Mouse (Mus musculus) MEL-GATA-1-ER (cell line): ENCODE results near the gene Aarsd1.
"Not testable (repeated sequence)": the region's sequence is repeated elsewhere in the genome, so short reads cannot be mapped to it uniquely, and the experiment has no call there.

ENCODE experiments used
- DNase-seq: peaks from one replicate; pipeline ENCODE4 v3.0.0-alpha.2; 2012; ENCODE audit warnings: low read depth; ENCODE audit errors: extremely low read depth

The Aarsd1 gene

GRCm38 (mm10) chr11:101447786-101448185, 30.4 kb upstream of the Aarsd1 start:
- DNase-seq, result no peak

GRCm38 (mm10) chr11:101446860-101447259, 29.4 kb upstream of the Aarsd1 start:
- DNase-seq, result not testable (repeated sequence)

GRCm38 (mm10) chr11:101446319-101446718, 28.9 kb upstream of the Aarsd1 start:
- no peak for DNase-seq

- DNase-seq, result no peak
These were observed 25.3 kb upstream of the Aarsd1 start for GRCm38 (mm10) chr11:101442760-101443159.

- DNase-seq, result peak; percentile 99
These were observed 24.8 kb upstream of the Aarsd1 start, which contains the start of gene Rpl27 for GRCm38 (mm10) chr11:101442127-101442693. Rpl27 (plus strand) TSS chr11:101442298.

GRCm38 (mm10) chr11:101441450-101442126, 24.2 kb upstream of the Aarsd1 start:
- DNase-seq, result not testable (repeated sequence)

- DNase-seq, result not testable (repeated sequence)
These were observed 20.6 kb upstream of the Aarsd1 start for GRCm38 (mm10) chr11:101438006-101438405.

- DNase-seq, result no peak
These were observed 19.5 kb upstream of the Aarsd1 start for GRCm38 (mm10) chr11:101436916-101437315.

- DNase-seq, result no peak
These were observed 18.4 kb upstream of the Aarsd1 start for GRCm38 (mm10) chr11:101435831-101436230.

GRCm38 (mm10) chr11:101433396-101433795, 16.0 kb upstream of the Aarsd1 start:
- no peak for DNase-seq

GRCm38 (mm10) chr11:101431327-101431726, 13.9 kb upstream of the Aarsd1 start:
- DNase-seq, result no peak

- no peak for DNase-seq
These were observed 8.8 kb upstream of the Aarsd1 start for GRCm38 (mm10) chr11:101426165-101426564.

- DNase-seq, result peak; percentile 87
These were observed 7.8 kb upstream of the Aarsd1 start, which contains the start of the genes Rundc1 and Ptges3l for GRCm38 (mm10) chr11:101424925-101425813. Rundc1 (plus strand) TSS chr11:101425085. Ptges3l (minus strand) TSS chr11:101425333.

- no peak for DNase-seq
These were observed 6.9 kb upstream of the Aarsd1 start, which contains the start of gene Gm27029 for GRCm38 (mm10) chr11:101424105-101424851. Gm27029 (minus strand) TSS chr11:101424796.

GRCm38 (mm10) chr11:101420148-101420547, 2.7 kb upstream of the Aarsd1 start:
- no peak for DNase-seq

GRCm38 (mm10) chr11:101419610-101420009, 2.2 kb upstream of the Aarsd1 start:
- DNase-seq, result no peak

- no peak for DNase-seq
These were observed 1.6 kb upstream of the Aarsd1 start for GRCm38 (mm10) chr11:101418991-101419390.

GRCm38 (mm10) chr11:101416433-101417100, 848 bp downstream of the Aarsd1 start:
- DNase-seq, result no peak

GRCm38 (mm10) chr11:101415306-101415705, 2.1 kb downstream of the Aarsd1 start:
- no peak for DNase-seq

GRCm38 (mm10) chr11:101395110-101395509, 22.3 kb downstream of the Aarsd1 start:
- DNase-seq, result peak; percentile 50
